Mouse (Mus musculus) neural tube, embryonic 13.5 days (tissue): ENCODE data around the gene Atp1a1. TPM values are rescaled to one million over a fixed set of nuclear protein-coding genes. Genes with fewer than 3 reads are reported as not detected.

Experiments
- ATAC-seq: fragments of 200-750 bp; cut with Nextera tagmentation; 2 replicates; pipeline ENCODE4 v1.8.0; 2017; ENCODE audit warnings: low read depth, mild to moderate bottlenecking, moderate TSS enrichment, moderate library complexity
- H3K27ac ChIP-seq: fragments of 300-500 bp; sonication (generic); replicated peaks from 2 replicates; pipeline ENCODE4 v1.5.1; 2015; ENCODE audit warnings: moderate library complexity, mild to moderate bottlenecking, inconsistent platforms
- H3K27me3 ChIP-seq: fragments of 300-500 bp; sonication (generic); 2 replicates; pipeline ENCODE4 v1.6.1; 2015; ENCODE audit warnings: mild to moderate bottlenecking, inconsistent platforms
- H3K36me3 ChIP-seq: fragments of 300-500 bp; sonication (generic); 2 replicates; pipeline ENCODE4 v1.6.1; 2015; ENCODE audit warnings: mild to moderate bottlenecking, inconsistent platforms
- H3K4me1 ChIP-seq: fragments of 300-500 bp; sonication (generic); replicated peaks from 2 replicates; pipeline ENCODE4 v1.6.1; 2015; ENCODE audit warnings: inconsistent platforms
- H3K4me2 ChIP-seq: fragments of 300-500 bp; sonication (generic); 2 replicates; pipeline ENCODE4 v1.6.1; 2015; ENCODE audit warnings: inconsistent platforms, mild to moderate bottlenecking, moderate library complexity
- H3K4me3 ChIP-seq: fragments of 300-500 bp; sonication (generic); 2 replicates; pipeline ENCODE4 v1.5.1; 2015; ENCODE audit warnings: mild to moderate bottlenecking, inconsistent platforms
- H3K9ac ChIP-seq: fragments of 300-500 bp; sonication (generic); 2 replicates; pipeline ENCODE4 v1.6.1; 2015; ENCODE audit warnings: moderate library complexity, mild to moderate bottlenecking, inconsistent platforms
- H3K9me3 ChIP-seq: fragments of 300-500 bp; sonication (generic); 2 replicates; pipeline ENCODE4 v1.6.1; 2016; ENCODE audit warnings: inconsistent platforms
- WGBS: fragments of 180-500 bp; shearing (Covaris S2); methylation state at CpG from one replicate; pipeline ENCODE4 v1.1.7; 2015; 5-methylcytosine and 5-hydroxymethylcytosine counted together
- polyA plus RNA-seq: library from polyadenylated mRNA; unstranded; fragments of >200 nt; fragmentation: Nextera tagmentation; extraction: Ambion mirVana; gene quantifications from 2 replicates; pipeline ENCODE4 v1.2.1, GENCODE M21; 2015

Gene Atp1a1
- polyA plus RNA-seq, 1 experiment from 2014 or later = 66.4 TPM

DNA sequence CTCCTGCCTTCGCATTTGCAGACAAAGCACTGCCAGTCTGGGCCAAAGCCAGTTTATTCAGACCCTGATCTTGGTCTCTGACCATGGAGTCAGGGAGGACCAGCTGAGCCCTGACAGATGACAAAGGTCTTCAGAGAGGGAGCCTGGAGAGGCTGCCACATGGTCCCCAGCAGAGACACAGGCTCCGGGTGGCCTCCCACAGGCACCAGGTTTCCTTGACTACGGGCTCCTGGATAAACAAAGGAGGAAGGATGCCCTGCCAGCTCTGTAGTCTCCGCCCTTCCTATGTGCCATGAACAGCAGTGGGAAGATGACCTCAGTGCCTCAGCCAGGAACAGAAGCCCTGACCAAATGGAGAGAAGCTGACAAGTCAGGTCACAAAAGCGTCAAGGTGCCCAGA lies 27.1 kb downstream of the Atp1a1 start:
- no peak overlapping the region for H3K4me2 ChIP-seq
- H3K27ac ChIP-seq = peak overlapping the region; percentile 73
- 51% methylated on average over 5 of the region's 5 CpGs for WGBS
- peaks cover 76% of the 10 kb centered on the region for H3K36me3 ChIP-seq
- no peak overlapping the region for H3K9ac ChIP-seq
- peak; percentile 81 for ATAC-seq
- H3K9me3 ChIP-seq = no peaks in the 10 kb centered on the region
- H3K4me1 ChIP-seq = peaks cover 27% of the 10 kb centered on the region
- H3K27me3 ChIP-seq = no peaks in the 10 kb centered on the region
- no peak overlapping the region for H3K4me3 ChIP-seq

DNA sequence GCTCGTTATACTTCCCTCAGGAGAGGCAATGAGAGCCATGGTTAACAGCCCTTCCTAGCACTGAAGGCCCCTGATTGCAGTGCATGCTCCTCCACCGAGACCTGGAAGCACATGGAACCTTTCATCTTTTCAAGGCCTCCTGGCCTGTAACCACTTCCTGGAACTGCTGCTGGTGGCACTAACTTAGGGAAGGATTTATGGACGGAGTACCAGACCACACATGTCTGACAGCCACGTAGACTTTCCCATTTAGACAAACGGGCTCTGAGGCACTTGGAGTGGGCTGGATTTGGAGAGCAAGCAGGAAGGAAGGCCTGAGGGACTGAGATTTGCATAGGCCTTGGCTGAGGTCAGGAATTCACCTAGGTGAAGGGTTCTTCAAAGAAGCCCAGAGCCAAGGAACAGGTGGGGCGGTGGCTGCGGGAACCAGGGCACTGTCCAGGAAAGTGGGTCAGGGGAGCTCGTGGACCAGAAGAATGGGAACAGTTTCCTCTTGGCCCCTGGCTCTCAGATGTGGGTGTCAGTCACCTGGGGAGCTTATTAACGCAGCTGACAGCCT lies 28.9 kb downstream of the Atp1a1 start:
- H3K36me3 ChIP-seq = peaks cover 59% of the 10 kb centered on the region
- no peak overlapping the region for H3K4me3 ChIP-seq
- no peaks in the 10 kb centered on the region for H3K9me3 ChIP-seq
- no peak overlapping the region for H3K9ac ChIP-seq
- no peaks in the 10 kb centered on the region for H3K27me3 ChIP-seq
- H3K4me2 ChIP-seq = no peak overlapping the region
- WGBS = 78% methylated on average over 9 of the region's 9 CpGs
- ATAC-seq = no peak
- no peak overlapping the region for H3K27ac ChIP-seq
- peaks cover 43% of the 10 kb centered on the region for H3K4me1 ChIP-seq

DNA sequence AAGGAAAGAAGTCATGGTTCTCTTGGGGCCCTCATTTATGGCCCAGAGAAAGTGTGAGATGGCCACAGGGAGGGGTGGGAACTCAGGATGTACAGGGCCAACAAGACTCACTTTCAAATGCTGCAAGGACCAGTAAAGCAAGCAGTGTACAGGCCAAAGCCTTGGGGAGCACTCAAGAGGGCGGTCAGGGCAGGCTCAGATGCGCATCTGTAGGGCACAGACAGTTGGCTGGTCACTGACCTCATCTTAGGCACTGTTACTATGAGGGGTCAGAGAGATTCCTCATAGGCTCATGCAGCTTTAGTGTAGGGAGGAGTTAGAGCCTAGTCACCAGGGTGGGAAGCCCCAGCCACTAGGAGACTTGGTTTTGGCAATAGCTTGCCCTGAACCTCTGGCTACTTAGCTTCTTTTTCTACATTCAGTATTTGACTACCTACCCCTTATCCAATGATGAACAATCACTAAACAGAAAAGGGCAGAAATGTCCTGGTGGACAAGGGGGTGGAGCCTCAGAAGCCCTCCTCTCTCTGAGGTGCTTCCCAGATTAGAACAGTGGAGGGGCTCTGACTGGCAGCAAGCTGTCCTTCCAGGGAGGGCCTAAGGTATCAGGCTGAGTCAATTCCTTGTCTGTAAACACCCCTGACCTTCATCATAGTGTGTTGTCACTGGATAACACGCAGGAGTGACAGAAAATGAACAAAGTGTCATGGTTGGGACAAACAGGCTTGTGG lies 29.9 kb downstream of the Atp1a1 start:
- Histone ChIP-seq H3K9me3 (no peaks in the 10 kb centered on the region), H3K9ac (no peak overlapping the region), H3K27ac (no peak overlapping the region), H3K4me3 (no peak overlapping the region), H3K27me3 (no peaks in the 10 kb centered on the region), H3K4me1 (peaks cover 43% of the 10 kb centered on the region), H3K4me2 (no peak overlapping the region), H3K36me3 (peaks cover 49% of the 10 kb centered on the region)
- 90% methylated on average over 3 of the region's 3 CpGs for WGBS
- no peak for ATAC-seq

DNA sequence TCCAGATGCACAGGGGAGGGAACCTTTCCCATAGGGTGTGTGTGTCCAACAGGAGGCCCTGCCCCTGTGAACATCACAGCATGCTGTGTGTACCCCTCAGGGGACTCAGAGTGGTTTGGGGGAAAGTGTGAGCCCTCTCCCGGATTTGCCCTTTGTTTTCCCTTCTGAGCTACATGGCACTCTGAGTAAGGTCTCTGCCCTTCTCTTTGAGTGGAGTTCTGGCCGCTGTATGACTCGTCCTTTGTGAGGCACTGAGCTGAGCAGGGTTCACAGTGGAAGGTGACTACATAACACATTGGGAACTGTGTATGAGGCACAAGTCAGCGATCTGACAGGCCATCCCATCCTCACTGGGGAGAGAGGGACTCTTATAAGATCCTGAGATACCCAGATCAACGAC lies 31.5 kb downstream of the Atp1a1 start:
- H3K4me2 ChIP-seq = no peak overlapping the region
- H3K27me3 ChIP-seq = no peaks in the 10 kb centered on the region
- no peaks in the 10 kb centered on the region for H3K9me3 ChIP-seq
- H3K4me3 ChIP-seq = no peak overlapping the region
- WGBS = 78% methylated on average over 5 of the region's 5 CpGs
- peaks cover 33% of the 10 kb centered on the region for H3K36me3 ChIP-seq
- H3K27ac ChIP-seq = no peak overlapping the region
- no peak overlapping the region for H3K9ac ChIP-seq
- no peak for ATAC-seq
- peaks cover 40% of the 10 kb centered on the region for H3K4me1 ChIP-seq

DNA sequence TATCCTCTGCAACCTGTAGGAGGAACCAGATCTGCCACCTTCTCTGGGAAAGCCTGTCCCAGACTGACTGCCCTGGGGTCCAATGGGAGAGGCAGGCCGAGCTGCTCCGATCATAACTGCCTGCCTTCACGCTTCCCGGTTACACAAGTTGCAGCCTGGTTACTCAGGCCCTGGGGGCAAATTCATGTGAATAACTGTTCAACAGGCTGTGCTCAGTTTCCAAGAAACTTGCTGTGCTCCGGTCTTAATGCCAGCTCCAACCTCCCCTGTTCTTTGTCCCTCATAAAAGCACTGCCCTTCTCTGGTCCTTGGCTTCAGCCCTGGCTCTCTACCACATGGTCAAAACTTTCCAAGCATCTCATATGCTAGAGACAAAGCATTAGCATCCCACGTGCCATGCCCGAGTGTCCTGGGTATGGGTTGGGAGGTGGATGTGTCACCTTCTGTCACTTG lies 32.3 kb downstream of the Atp1a1 start:
- 35% methylated on average over 7 of the region's 7 CpGs for WGBS
- H3K4me3 ChIP-seq = no peak overlapping the region
- peak overlapping the region; percentile 52; the same call in 1 of the 2 replicates for H3K27ac ChIP-seq
- H3K36me3 ChIP-seq = peaks cover 25% of the 10 kb centered on the region
- H3K9ac ChIP-seq = no peak overlapping the region
- H3K27me3 ChIP-seq = no peaks in the 10 kb centered on the region
- no peaks in the 10 kb centered on the region for H3K9me3 ChIP-seq
- H3K4me1 ChIP-seq = peaks cover 33% of the 10 kb centered on the region
- H3K4me2 ChIP-seq = no peak overlapping the region
- ATAC-seq = peak; percentile 59

DNA sequence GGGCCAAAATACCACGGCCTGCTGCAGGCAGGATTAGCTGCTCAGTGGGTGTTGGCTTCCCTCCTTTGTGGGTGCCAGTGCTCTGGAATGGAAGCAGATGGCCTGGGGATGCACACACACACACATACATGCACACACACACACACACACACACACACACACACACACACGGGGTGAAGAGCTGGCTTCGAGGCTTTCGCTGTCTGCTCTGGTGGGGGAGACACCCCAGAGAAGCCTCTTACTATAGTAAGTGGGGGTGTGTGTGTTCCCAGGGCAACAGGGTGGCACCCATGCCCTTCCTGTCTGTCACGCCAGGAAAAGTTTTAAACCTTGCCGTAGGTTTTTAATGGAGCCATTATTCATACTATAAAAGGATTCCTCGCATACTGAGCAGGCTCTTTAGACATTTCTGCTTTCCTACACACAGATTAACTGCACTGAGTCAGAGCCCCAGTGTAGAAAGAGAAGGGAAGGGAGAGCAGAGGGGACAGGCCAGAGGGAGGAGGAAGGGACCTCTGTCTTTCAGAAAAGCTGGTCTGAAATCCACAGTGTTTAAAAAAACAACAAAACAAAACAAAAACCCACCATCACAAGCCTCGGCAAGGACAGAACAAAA lies 32.9 kb downstream of the Atp1a1 start:
- H3K9me3 ChIP-seq = no peaks in the 10 kb centered on the region
- no peak overlapping the region for H3K9ac ChIP-seq
- H3K36me3 ChIP-seq = peaks cover 19% of the 10 kb centered on the region
- no peak overlapping the region for H3K4me3 ChIP-seq
- H3K27me3 ChIP-seq = no peaks in the 10 kb centered on the region
- peak; percentile 70 for ATAC-seq
- H3K4me2 ChIP-seq = no peak overlapping the region
- peak overlapping the region; percentile 52; the same call in 1 of the 2 replicates for H3K27ac ChIP-seq
- H3K4me1 ChIP-seq = peaks cover 29% of the 10 kb centered on the region
- 32% methylated on average over 8 of the region's 8 CpGs for WGBS

DNA sequence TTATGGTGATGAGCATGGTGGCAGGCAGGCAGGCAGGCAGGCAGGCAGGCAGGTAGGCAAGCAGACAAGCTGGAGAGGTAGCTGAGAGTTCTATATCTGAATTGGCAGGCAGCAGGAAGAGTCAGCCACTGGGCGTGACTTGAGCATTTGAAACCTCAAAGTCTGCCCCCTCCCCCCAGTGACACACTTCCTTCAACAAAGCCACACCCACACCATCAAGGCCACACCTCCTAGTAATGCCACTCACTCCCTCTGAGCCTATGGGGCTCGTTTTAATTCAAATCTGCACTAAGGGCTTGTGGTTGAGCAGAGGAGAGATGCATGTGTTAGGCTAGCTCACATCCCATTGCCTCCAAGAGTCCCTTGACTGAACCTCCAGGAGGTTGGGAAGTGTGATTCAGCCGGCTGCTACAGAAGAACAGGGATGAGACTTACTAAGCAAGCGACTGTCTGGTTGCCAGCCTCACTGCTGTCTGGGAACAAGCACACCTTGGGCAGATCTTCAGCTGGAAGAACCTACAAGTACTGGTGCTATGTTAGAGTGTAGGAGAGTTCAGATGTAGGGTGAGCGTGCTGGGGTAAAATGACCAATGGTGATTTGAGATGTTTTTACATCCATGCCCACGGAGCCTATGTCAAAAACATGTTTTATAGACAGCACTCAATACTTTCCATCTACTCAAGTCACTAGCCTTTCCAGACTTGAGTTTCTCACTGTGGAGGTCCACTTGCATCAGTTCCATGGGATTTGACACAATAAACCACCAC lies 33.6 kb downstream of the Atp1a1 start:
- Histone ChIP-seq H3K4me1 (peaks cover 29% of the 10 kb centered on the region), H3K9ac (no peak overlapping the region), H3K4me2 (no peak overlapping the region), H3K27ac (0 out of 2 replicates have a peak overlapping the region, but pooled peaks have one; percentile 43), H3K9me3 (no peaks in the 10 kb centered on the region), H3K36me3 (peaks cover 12% of the 10 kb centered on the region), H3K4me3 (no peak overlapping the region), H3K27me3 (no peaks in the 10 kb centered on the region)
- 84% methylated on average over 6 of the region's 6 CpGs for WGBS
- no peak for ATAC-seq

DNA sequence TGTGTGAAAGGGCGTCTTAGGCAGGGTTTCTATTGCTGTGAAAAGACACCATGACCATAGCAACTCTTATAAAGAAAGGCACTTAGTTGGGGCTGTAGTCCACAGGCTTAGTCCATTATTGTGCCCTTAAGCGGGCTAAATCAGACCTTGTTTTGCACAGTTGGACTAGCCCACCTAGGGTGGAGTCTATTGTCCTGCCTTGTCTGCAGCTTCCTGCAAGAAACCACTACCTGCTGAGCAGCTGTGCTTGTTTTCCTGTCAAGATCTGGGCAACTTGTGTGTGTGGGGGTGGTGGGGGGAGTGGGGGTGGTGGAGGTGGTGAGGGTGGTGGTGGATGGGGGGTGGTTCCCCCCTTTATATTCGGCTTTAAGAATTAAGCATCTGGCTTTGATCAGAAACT lies 34.2 kb downstream of the Atp1a1 start:
- H3K9ac ChIP-seq = no peak overlapping the region
- WGBS = 76% methylated on average over 3 of the region's 3 CpGs
- H3K27me3 ChIP-seq = no peaks in the 10 kb centered on the region
- no peak overlapping the region for H3K4me3 ChIP-seq
- no peak overlapping the region for H3K27ac ChIP-seq
- H3K4me2 ChIP-seq = no peak overlapping the region
- H3K9me3 ChIP-seq = no peaks in the 10 kb centered on the region
- no peak for ATAC-seq
- peaks cover 29% of the 10 kb centered on the region for H3K4me1 ChIP-seq
- H3K36me3 ChIP-seq = peaks cover 5% of the 10 kb centered on the region

DNA sequence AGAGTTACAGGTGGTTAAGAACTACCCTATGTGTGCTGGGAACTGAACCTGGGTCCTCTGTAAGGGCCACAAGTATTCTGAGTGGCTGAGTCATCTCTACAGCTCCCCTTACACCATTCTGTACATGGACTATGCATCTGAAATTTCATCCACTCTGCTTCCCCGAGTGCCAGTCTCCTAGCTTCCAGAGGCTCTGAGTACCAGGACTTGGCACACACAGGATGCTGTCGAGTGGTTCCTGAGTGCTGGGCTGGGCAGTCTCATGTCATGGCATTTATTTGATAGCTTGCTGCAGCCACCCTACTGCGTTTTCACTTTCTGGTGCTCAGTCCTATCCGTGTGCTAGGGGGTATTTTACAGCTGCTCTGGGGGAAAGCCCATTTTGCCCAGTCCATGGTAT lies 35.9 kb downstream of the Atp1a1 start:
- Histone ChIP-seq H3K27ac (no peak overlapping the region), H3K36me3 (no peaks in the 10 kb centered on the region), H3K27me3 (no peaks in the 10 kb centered on the region), H3K4me2 (no peak overlapping the region), H3K9ac (no peak overlapping the region), H3K4me1 (peaks cover 24% of the 10 kb centered on the region), H3K9me3 (no peaks in the 10 kb centered on the region), H3K4me3 (no peak overlapping the region)
- ATAC-seq = no peak
- WGBS = 90% methylated on average over 4 of the region's 4 CpGs

DNA sequence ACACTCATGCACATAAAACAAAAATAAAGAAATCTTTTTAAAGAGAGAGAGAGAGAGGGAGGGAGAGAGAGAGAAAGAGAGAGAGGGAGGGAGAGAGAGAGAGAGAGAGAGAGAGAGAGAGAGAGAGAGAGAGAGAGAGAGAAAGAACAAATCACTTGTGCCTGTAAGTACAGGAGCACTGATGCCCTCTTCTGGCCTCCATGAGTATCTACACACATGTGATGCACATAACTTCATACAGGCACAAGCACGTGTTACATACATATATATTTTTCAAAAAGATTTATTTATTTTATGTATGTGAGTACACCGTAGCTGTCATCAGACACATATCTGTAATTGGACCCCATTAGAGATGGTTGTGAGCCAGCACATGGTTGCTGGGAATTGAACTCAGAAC lies 40.5 kb downstream of the Atp1a1 start:
- H3K27me3 ChIP-seq = no peaks in the 10 kb centered on the region
- H3K36me3 ChIP-seq = no peaks in the 10 kb centered on the region
- no peak for ATAC-seq
- H3K9me3 ChIP-seq = no peaks in the 10 kb centered on the region
- H3K27ac ChIP-seq = no peak overlapping the region
- H3K4me1 ChIP-seq = peaks cover 24% of the 10 kb centered on the region
- WGBS = 100% methylated on average over 2 of the region's 2 CpGs
- no peak overlapping the region for H3K9ac ChIP-seq
- no peak overlapping the region for H3K4me2 ChIP-seq
- H3K4me3 ChIP-seq = no peak overlapping the region

DNA sequence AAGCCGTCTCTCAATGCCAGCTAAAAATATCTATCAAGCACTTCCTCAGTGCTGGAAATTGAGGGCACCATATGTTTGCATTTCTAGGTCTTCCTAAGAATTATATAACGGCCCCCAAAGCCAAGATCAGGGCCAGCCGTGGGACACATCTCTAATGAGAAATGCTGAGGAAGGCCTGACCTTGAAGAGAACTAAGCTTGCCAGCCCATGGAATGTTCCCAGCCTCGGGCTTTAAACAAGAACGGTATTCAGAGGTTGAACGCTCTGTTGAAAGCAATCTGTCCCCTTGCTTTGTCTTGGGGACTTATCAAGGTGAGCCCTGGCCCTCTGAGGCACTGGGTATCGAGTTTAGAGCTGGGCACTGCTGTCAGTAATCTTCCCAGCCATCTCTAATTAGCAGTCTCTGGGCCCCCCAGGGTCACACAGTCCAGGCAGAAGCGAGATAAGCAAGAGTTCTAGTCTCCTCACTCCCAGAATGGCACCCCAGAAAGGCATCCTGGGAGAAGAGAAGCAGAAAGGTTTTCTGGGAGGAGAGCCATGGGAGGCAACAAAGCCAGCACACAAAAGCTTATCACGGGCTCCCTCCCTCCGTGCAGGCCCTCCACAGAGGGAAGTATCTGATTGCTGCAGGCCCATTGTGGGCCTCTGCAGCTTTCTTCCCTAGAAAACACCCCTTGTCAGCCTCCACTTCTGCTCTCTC lies 41.8 kb downstream of the Atp1a1 start:
- ATAC-seq = no peak
- no peaks in the 10 kb centered on the region for H3K27me3 ChIP-seq
- H3K27ac ChIP-seq = no peak overlapping the region
- H3K36me3 ChIP-seq = no peaks in the 10 kb centered on the region
- H3K4me1 ChIP-seq = peaks cover 24% of the 10 kb centered on the region
- no peak overlapping the region for H3K4me3 ChIP-seq
- 53% methylated on average over 10 of the region's 10 CpGs for WGBS
- H3K9ac ChIP-seq = no peak overlapping the region
- no peak overlapping the region for H3K4me2 ChIP-seq
- no peaks in the 10 kb centered on the region for H3K9me3 ChIP-seq
